Mouse (Mus musculus): ENCODE data around the gene Tbc1d19. TPM values are rescaled to one million over a fixed set of nuclear protein-coding genes. Genes with fewer than 3 reads are reported as not detected.

Tbc1d19 gene
- polyA plus RNA-seq, 1 experiment: 16.3 TPM

DNA sequence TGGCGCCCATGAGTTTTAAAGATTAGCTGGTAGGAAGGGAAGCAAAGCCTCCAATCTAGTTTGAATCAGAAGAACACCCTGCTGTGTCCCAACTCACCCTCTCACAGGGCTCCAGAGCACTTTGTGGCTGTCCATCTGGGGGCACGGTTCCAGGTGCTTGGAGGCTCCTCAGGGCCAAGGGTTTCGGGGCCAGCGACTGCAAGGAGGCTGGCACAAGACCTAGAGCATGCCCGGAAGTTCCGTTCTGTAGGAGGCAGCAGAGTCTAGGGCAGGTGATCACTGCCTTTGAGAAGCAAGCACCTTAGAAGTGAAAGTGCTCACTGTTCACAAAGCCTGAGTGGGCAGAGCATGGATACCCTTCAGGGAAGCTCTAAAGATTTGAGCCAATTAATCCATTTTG is 120.4 kb downstream of the Tbc1d19 start:
- peak overlapping the region; percentile 70 for H3K27ac ChIP-seq (replicated peaks; ENCODE audit: low read depth, low read length)
- H3K4me1 ChIP-seq (ENCODE audit: control insufficient read depth, insufficient read depth, insufficient read length, low read length): peaks cover 25% of the 10 kb centered on the region
- peak overlapping the region; percentile 17 for H3K4me3 ChIP-seq (ENCODE audit: insufficient read depth, low read depth, low read length)

DNA sequence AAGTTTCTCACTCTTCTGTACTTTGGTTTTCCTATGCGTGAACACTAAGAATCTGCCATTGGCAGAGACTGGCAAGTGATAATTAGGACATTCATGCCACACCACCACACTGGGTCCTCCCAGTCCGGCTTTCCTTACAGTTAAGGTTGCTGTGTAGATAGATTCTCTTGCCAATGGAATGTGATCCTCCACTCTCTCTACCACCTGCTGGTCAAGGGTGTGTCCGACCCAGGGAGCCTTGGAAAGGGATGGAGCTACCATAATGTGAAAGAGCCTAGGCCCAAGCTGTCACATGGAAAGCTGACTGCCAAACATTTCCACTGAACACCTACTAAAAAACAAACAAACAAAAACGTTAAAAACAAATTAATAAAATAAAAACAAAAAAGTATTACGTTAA is 121.6 kb downstream of the Tbc1d19 start:
- no peak overlapping the region for H3K27ac ChIP-seq (replicated peaks; ENCODE audit: low read depth, low read length)
- H3K4me3 ChIP-seq (ENCODE audit: insufficient read depth, low read depth, low read length): no peak overlapping the region
- peaks cover 25% of the 10 kb centered on the region for H3K4me1 ChIP-seq (ENCODE audit: control insufficient read depth, insufficient read depth, insufficient read length, low read length)

DNA sequence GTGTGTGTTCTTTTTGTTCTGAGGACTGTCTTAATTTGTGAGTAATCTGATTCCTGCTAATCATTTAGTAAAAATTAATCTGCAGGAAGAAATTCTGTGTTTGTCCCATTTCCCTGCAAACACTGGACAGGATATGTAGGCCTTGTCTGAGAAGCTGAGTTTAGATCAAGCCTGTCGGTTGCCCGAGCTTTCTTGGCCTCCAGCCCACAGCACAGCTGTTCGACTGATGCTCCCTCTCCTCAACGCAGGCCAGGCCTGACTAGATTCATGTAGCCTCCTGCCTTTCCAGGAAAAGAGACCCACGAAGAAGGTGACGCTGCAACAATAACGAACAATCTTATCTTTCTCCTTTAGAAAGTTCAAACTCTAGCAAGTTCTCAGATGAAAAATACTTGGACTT is 124.2 kb downstream of the Tbc1d19 start:
- Histone ChIP-seq H3K27ac (replicated peaks; ENCODE audit: low read depth, low read length) (no peak overlapping the region), H3K4me1 (ENCODE audit: control insufficient read depth, insufficient read depth, insufficient read length, low read length) (peaks cover 20% of the 10 kb centered on the region), H3K4me3 (ENCODE audit: insufficient read depth, low read depth, low read length) (no peak overlapping the region)

DNA sequence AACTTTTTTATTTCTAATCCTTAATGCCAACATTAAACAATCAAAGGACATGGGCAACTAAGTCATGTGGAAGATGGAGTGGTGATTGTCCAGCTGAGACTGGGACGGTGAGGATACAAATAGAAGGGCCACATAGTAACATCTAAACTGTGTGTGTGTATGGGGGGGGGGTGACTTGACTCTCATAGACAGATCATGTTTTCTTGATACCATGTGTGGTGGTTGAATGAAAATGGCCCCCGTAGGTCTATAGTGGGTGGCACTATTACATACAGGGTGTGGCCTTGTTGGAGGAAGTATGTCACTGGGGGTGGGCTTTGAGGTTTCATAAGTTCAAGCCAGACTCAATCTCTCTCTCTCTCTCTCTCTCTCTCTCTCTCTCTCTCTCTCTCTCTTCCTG is 124.6 kb downstream of the Tbc1d19 start:
- H3K4me3 ChIP-seq (ENCODE audit: insufficient read depth, low read depth, low read length): no peak overlapping the region
- H3K27ac ChIP-seq (replicated peaks; ENCODE audit: low read depth, low read length): no peak overlapping the region
- H3K4me1 ChIP-seq (ENCODE audit: control insufficient read depth, insufficient read depth, insufficient read length, low read length): peaks cover 16% of the 10 kb centered on the region

DNA sequence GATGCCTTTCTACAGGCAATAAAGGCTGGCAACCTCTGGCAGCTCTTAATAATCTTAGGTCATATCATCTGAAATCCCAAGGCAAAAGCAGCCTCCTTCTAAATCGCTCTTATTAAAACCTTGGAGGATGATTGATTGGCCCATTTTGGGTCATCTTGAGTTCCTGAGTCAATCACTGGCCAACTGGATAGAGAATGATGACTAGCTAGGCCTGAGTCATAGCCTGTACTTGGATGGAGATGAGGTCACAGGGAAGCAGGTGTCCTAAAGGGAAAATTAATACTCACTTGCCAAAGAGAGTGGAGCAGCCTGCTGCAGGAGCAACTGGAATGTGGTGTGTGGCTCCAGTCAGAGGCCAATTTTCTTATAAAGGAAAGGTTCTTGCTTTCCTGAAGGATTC is 125.4 kb downstream of the Tbc1d19 start:
- Histone ChIP-seq H3K27ac (replicated peaks; ENCODE audit: low read depth, low read length) (no peak overlapping the region), H3K4me3 (ENCODE audit: insufficient read depth, low read depth, low read length) (no peak overlapping the region)

DNA sequence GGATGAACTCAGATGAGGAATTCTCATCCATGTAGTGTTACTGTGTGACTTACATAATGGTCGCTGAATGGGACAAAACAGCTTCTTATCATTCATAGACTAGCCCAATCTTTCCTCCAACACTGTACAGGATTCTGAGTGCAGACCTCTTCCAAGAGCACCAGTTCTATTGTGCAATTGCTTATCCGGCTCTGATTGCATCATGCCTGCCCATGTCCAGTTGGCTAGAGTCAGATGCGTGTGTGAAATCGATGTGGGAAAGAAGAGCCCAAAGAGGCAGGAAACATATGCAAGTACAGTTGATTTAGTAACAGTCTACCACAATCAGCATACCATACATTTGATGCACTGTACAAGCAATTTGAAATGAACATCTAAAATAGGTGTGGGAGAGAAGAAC is 127.8 kb downstream of the Tbc1d19 start:
- no peak overlapping the region for H3K27ac ChIP-seq (replicated peaks; ENCODE audit: low read depth, low read length)
- peaks cover 3% of the 10 kb centered on the region; the same call in 1 of the 2 replicates for H3K4me1 ChIP-seq (ENCODE audit: control insufficient read depth, insufficient read depth, insufficient read length, low read length)
- no peak overlapping the region for H3K4me3 ChIP-seq (ENCODE audit: insufficient read depth, low read depth, low read length)

More for the DNA sequence above, 125.4 kb downstream of the Tbc1d19 start:
- H3K4me1 ChIP-seq (ENCODE audit: control insufficient read depth, insufficient read depth, insufficient read length, low read length): peaks cover 10% of the 10 kb centered on the region

DNA sequence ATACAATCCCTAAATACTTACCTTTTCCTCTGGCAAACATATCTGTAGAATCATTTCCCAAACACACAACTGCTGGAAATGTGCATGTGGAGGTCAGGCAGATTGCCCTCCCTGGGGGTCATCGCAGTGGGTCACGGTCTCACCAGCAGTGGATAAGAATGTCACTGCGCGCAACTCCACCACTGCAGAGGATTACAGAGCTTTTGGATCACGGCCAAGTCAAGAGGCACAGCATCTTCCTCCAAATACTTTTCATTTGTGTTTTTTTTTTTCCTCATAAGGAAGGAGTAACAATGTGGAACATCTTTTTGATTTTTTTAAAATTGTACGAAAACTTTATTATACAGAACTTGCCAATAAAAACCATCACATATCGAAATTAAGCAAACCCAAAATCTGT is 129.6 kb downstream of the Tbc1d19 start:
- Histone ChIP-seq H3K27ac (replicated peaks; ENCODE audit: low read depth, low read length) (no peak overlapping the region), H3K4me1 (ENCODE audit: control insufficient read depth, insufficient read depth, insufficient read length, low read length) (no peaks in the 10 kb centered on the region), H3K4me3 (ENCODE audit: insufficient read depth, low read depth, low read length) (no peak overlapping the region)

DNA sequence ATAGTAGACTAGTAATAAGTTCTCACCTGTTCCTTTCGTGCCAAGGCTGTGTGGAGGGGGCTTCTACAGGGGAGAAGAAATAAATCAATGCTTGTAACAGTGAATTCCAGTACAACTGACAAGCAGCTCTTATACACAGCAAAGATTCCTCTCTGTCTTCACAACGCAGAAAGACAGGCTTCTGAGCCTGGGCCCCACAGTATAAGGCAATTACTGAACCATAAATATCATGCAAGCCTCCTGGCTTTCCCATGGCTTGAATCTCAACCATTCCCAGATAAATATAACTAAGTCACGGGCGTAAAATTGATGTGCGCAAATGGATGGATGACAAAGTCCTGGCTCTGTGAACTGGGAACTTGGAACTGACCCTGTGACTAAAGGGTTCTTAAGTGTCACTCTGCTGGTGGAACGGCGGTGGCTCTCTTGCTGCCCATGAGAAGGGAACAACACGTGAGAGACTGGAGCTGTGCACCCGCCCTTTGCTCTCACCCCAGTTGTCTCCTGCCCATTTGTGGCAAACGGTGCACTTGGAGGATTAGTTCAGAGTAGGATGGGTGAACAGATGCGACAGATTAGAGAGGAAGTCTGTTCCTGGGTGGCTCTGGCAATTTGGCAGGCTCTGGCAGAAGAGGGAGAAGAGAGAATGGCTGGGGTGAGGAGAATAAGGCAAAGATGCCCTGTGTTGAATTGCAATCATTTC is 132.1 kb downstream of the Tbc1d19 start:
- Histone ChIP-seq H3K4me3 (ENCODE audit: insufficient read depth, low read depth, low read length) (no peak overlapping the region), H3K27ac (replicated peaks; ENCODE audit: low read depth, low read length) (no peak overlapping the region), H3K4me1 (ENCODE audit: control insufficient read depth, insufficient read depth, insufficient read length, low read length) (peaks cover 12% of the 10 kb centered on the region)

DNA sequence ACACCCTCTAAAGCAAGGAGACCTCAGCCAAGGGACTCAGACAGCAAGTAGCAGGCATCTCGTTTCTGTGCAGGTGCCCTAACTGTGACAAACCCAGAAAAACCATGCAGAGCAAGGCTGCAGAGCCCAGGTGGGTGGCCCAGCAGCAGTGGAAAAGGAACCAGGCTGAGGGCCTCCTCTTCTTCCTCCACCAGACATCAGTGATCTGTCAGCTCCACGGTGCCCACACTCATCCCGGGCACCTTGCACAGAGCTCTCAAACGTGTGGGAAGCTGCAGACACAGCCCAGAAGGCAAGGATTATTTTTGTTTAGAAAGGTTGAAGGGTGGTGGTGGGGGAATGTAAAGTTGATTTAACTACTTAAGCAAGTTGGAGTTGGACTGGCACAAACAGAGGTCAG is 132.9 kb downstream of the Tbc1d19 start:
- Histone ChIP-seq H3K4me1 (ENCODE audit: control insufficient read depth, insufficient read depth, insufficient read length, low read length) (peaks cover 20% of the 10 kb centered on the region), H3K27ac (replicated peaks; ENCODE audit: low read depth, low read length) (no peak overlapping the region), H3K4me3 (ENCODE audit: insufficient read depth, low read depth, low read length) (no peak overlapping the region)

DNA sequence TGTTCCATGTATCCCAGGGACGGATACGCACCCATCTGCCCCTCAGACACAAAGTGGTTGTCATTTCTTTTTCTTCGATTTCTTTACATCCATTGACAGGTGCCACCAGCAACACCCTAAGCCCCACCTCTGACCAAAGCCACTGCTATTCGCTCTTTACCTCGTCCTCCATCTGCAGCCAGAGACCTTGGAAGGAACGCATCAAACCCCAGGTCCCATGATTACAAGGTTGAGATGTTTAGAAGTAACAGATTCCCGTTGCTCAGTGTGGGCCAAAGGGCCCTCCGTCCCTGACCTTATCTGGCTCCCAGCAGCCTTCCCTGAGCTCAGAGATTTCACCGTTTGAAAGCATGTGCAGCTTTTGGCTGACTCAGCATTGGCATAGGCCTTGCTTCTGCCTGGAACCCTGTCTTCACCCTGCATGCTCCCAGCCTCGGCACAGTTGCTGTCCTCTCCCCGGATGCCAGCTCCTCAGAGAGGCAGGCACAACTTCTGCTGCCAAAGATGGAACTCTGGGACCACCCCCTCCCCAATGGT is 134.0 kb downstream of the Tbc1d19 start:
- H3K4me3 ChIP-seq (ENCODE audit: insufficient read depth, low read depth, low read length): no peak overlapping the region
- peaks cover 28% of the 10 kb centered on the region for H3K4me1 ChIP-seq (ENCODE audit: control insufficient read depth, insufficient read depth, insufficient read length, low read length)
- H3K27ac ChIP-seq (replicated peaks; ENCODE audit: low read depth, low read length): no peak overlapping the region

DNA sequence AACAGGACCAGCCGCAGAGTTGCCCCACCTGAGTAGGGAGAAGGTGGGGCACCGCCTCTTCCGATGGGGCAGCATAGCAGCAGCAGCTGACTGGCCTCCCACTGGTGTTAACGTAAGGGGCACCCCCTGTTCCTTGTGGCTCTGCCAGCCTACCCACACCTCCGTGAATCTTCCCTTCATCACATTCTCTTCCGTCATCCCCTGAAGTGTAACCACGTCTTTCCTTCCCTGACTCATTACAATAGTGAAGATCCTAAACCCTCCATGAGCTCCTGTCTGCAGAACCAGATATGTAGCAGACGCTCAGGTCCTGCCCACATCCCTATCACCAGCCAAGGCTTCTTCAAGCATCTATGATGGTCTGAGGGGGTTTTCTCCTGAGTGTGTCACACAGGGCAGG is 137.3 kb downstream of the Tbc1d19 start:
- no peak overlapping the region for H3K4me3 ChIP-seq (ENCODE audit: insufficient read depth, low read depth, low read length)
- peaks cover 42% of the 10 kb centered on the region for H3K4me1 ChIP-seq (ENCODE audit: control insufficient read depth, insufficient read depth, insufficient read length, low read length)
- peak overlapping the region; percentile 99; the same call in 1 of the 2 replicates for H3K27ac ChIP-seq (replicated peaks; ENCODE audit: low read depth, low read length)

DNA sequence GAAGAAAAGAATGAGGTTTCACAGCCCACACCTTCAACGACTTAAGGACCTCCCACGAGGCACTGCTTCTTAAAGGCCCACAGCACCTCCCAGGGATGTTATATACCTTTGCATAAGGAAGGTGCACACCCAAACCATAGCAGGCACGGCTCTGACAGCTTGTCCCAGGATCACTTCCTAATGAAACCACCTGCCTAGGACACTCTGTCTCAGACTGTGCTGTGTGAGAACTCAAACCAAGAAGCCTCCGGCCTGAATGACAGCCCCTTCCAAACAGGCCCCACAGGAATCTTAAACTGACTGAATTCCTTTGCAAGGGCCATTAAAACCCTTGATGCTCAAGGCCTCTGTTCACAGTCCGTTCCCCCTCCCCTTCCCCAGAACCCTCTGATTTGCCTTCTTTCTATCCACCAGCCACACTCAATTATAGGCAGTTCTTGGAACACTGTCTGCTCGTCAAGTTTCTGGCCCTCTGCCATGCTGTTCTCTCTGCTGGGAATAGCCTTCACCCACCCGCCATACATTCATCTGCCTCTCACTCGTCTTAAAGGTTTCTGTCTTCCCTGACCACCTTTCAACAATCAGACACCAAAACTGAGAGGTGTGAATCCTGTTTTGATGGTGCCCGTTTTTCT is 138.3 kb downstream of the Tbc1d19 start:
- peaks cover 44% of the 10 kb centered on the region for H3K4me1 ChIP-seq (ENCODE audit: control insufficient read depth, insufficient read depth, insufficient read length, low read length)
- H3K4me3 ChIP-seq (ENCODE audit: insufficient read depth, low read depth, low read length): no peak overlapping the region
- H3K27ac ChIP-seq (replicated peaks; ENCODE audit: low read depth, low read length): peak overlapping the region; percentile 99

DNA sequence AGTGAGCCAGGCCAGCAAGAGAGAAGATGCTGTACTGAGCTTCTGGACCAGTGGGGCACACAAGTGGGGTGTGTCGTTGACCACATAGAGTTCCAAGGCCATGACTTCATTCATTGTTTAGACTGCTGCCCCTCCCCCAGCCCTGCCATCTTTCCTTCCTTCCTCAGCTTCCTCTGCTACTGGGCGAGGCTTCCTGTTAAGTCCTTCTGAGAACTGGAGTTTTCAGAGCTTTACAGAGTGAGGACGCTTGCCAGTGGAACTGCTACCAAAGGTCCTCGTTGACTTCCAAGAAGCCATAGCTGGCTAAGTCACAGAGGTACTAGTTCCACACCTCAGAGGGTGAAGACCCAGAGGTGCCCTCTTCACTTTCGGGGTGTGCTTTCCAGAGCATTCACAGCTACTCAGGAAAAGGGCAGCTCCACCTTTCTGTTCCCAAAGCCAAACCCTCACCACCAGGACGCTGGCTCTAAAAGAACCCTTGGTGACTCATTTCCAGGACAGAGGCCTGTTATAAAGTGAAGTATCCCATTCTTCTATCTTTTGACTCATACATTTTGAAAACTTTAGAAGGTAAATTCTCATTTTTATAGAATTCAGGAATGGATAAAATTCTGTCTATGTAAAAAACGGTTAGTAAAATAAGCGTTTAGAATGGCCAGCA is 139.3 kb downstream of the Tbc1d19 start:
- H3K27ac ChIP-seq (replicated peaks; ENCODE audit: low read depth, low read length): peak overlapping the region; percentile 99
- H3K4me1 ChIP-seq (ENCODE audit: control insufficient read depth, insufficient read depth, insufficient read length, low read length): peaks cover 47% of the 10 kb centered on the region
- no peak overlapping the region for H3K4me3 ChIP-seq (ENCODE audit: insufficient read depth, low read depth, low read length)

DNA sequence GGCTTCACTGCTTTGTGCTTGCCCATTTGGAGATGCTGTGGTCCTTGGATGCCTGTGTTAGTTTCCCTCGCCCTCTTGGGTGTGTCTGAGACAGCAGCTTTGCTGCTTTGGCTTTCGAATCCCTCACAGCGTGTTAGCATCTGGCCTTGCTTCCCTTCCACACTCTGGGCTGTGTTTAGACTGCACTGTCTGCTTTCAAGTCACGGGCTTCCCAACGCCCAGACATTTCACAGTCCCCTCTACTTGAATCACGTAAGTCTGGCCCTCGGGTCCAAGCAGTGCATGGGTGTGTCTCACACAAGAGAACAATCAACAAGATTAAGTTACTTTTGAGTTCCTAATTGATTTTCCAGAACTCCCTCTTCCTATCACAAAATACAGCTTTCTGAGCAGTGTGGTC is 140.8 kb downstream of the Tbc1d19 start:
- H3K4me1 ChIP-seq (ENCODE audit: control insufficient read depth, insufficient read depth, insufficient read length, low read length): peaks cover 43% of the 10 kb centered on the region
- no peak overlapping the region for H3K4me3 ChIP-seq (ENCODE audit: insufficient read depth, low read depth, low read length)
- H3K27ac ChIP-seq (replicated peaks; ENCODE audit: low read depth, low read length): peak overlapping the region; percentile 94

DNA sequence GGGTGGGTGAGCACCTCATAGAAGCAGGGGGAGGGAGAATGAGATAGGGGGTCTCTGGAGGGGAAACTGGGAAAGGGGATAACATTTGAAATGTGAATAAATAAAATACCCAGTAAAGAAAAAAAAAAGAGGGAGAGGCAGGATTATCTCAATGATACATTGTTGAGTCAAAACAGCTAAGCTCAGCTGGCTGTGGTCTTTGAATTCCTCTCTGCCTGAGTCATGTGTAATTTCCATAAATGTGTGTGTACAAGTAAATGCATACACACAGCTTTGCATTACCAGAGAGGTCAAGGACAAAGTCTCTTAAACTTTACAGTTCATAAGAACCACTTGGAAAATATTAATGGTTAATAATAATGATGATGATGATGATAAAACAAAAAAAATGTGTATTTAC is 143.8 kb downstream of the Tbc1d19 start:
- Histone ChIP-seq H3K4me1 (ENCODE audit: control insufficient read depth, insufficient read depth, insufficient read length, low read length) (peaks cover 21% of the 10 kb centered on the region; the same call in 1 of the 2 replicates), H3K27ac (replicated peaks; ENCODE audit: low read depth, low read length) (no peak overlapping the region), H3K4me3 (ENCODE audit: insufficient read depth, low read depth, low read length) (no peak overlapping the region)
